Mouse (Mus musculus) hindbrain, embryonic 14.5 days (tissue): ENCODE measurements around the gene Skor1. TPM values are rescaled to one million over a fixed set of nuclear protein-coding genes. Genes with fewer than 3 reads are reported as not detected.

Experiments used
- ATAC-seq: fragments of 200-750 bp; cut with Nextera tagmentation; 2 replicates; pipeline ENCODE4 v1.8.0; 2017; ENCODE audit warnings: moderate number of reproducible peaks, mild to moderate bottlenecking, moderate TSS enrichment, moderate library complexity; ENCODE audit not compliant: low FRiP score
- DNase-seq: peaks from one replicate; pipeline ENCODE4 v3.0.0-alpha.2; 2015; ENCODE audit warnings: low spot score
- H3K27ac ChIP-seq: fragments of 300-500 bp; sonication (generic); 2 replicates; pipeline ENCODE4 v1.5.1; 2014; ENCODE audit warnings: mild to moderate bottlenecking, moderate library complexity
- H3K27me3 ChIP-seq: fragments of 300-500 bp; sonication (generic); 2 replicates; pipeline ENCODE4 v1.6.1; 2014; ENCODE audit warnings: mild to moderate bottlenecking, low read length, mixed read lengths; ENCODE audit not compliant: control insufficient read depth, insufficient read depth
- H3K36me3 ChIP-seq: fragments of 300-500 bp; sonication (generic); replicated peaks from 2 replicates; pipeline ENCODE4 v1.6.1; 2014; ENCODE audit not compliant: control insufficient read depth, insufficient read depth
- H3K4me1 ChIP-seq: fragments of 300-500 bp; sonication (generic); replicated peaks from 2 replicates; pipeline ENCODE4 v1.6.1; 2014; ENCODE audit warnings: antibody characterized with exemption, low read length, mixed read lengths; ENCODE audit not compliant: control insufficient read depth, insufficient read depth
- H3K4me2 ChIP-seq: fragments of 300-500 bp; sonication (generic); replicated peaks from 2 replicates; pipeline ENCODE4 v1.6.1; 2014; ENCODE audit warnings: mild to moderate bottlenecking, moderate library complexity
- H3K4me3 ChIP-seq: fragments of 300-500 bp; sonication (generic); replicated peaks from 2 replicates; pipeline ENCODE4 v1.5.1; 2014; ENCODE audit warnings: mild to moderate bottlenecking, low read length
- H3K9ac ChIP-seq: fragments of 300-500 bp; sonication (generic); 2 replicates; pipeline ENCODE4 v1.6.1; 2014
- H3K9me3 ChIP-seq: fragments of 300-500 bp; sonication (generic); 2 replicates; pipeline ENCODE4 v1.6.1; 2016; ENCODE audit warnings: low read length; ENCODE audit not compliant: control insufficient read depth
- WGBS: fragments of 180-500 bp; shearing (Covaris S2); extraction: QIAGEN DNeasy Blood & Tissue Kit; methylation state at CpG from one replicate; pipeline ENCODE4 v1.1.7; 2014; 5-methylcytosine and 5-hydroxymethylcytosine counted together
- polyA plus RNA-seq: library from polyadenylated mRNA; unstranded; fragments of >200 nt; fragmentation: Nextera tagmentation; extraction: Ambion mirVana; gene quantifications from 2 replicates; pipeline ENCODE4 v1.2.1, GENCODE M21; 2014

Gene Skor1
- polyA plus RNA-seq, 1 experiment from 2014 or later: 21.5 TPM

- no peak for DNase-seq
- peak overlapping the region; percentile 87 for H3K27ac ChIP-seq
- H3K4me2 ChIP-seq: peak overlapping the region; percentile 60
- peaks cover 6% of the 10 kb centered on the region; the same call in 1 of the 2 replicates for H3K4me1 ChIP-seq
- H3K4me3 ChIP-seq: peak overlapping the region; percentile 47
- under 1% methylated on average over 76 of the region's 80 CpGs for WGBS
- peaks cover 96% of the 10 kb centered on the region for H3K27me3 ChIP-seq
- H3K9me3 ChIP-seq: no peaks in the 10 kb centered on the region
- peak overlapping the region; percentile 68 for H3K9ac ChIP-seq
- no peak for ATAC-seq
- no peaks in the 10 kb centered on the region for H3K36me3 ChIP-seq
Measured at GRCm38 (mm10) chr9:63144502-63145248, 4.1 kb downstream of the Skor1 start.

GRCm38 (mm10) chr9:63143641-63144501 lies 4.9 kb downstream of the Skor1 start:
- peak overlapping the region; percentile 87 for H3K27ac ChIP-seq
- peak overlapping the region; percentile 68 for H3K9ac ChIP-seq
- peak overlapping the region; percentile 47 for H3K4me3 ChIP-seq
- under 1% methylated on average over 47 of the region's 47 CpGs for WGBS
- ATAC-seq: no peak
- H3K27me3 ChIP-seq: peaks cover 96% of the 10 kb centered on the region
- DNase-seq: peak; percentile 30
- H3K4me1 ChIP-seq: peaks cover 7% of the 10 kb centered on the region; the same call in 1 of the 2 replicates
- no peaks in the 10 kb centered on the region for H3K9me3 ChIP-seq
- H3K36me3 ChIP-seq: no peaks in the 10 kb centered on the region
- H3K4me2 ChIP-seq: peak overlapping the region; percentile 60

- H3K9ac ChIP-seq: peak overlapping the region; percentile 68
- peaks cover 98% of the 10 kb centered on the region for H3K27me3 ChIP-seq
- H3K9me3 ChIP-seq: no peaks in the 10 kb centered on the region
- ATAC-seq: no peak
- H3K36me3 ChIP-seq: no peaks in the 10 kb centered on the region
- peak overlapping the region; percentile 60 for H3K4me2 ChIP-seq
- peaks cover 12% of the 10 kb centered on the region for H3K4me1 ChIP-seq
- no peak for DNase-seq
- under 1% methylated on average over 25 of the region's 25 CpGs for WGBS
- peak overlapping the region; percentile 47 for H3K4me3 ChIP-seq
- peak overlapping the region; percentile 87 for H3K27ac ChIP-seq
Measured at GRCm38 (mm10) chr9:63143227-63143626, 5.5 kb downstream of the Skor1 start.

- H3K4me2 ChIP-seq: peak overlapping the region; percentile 60
- H3K27ac ChIP-seq: peak overlapping the region; percentile 87
- 1% methylated on average over 42 of the region's 42 CpGs for WGBS
- H3K4me3 ChIP-seq: peak overlapping the region; percentile 47
- no peaks in the 10 kb centered on the region for H3K36me3 ChIP-seq
- H3K27me3 ChIP-seq: peaks cover 98% of the 10 kb centered on the region
- peaks cover 12% of the 10 kb centered on the region for H3K4me1 ChIP-seq
- peak overlapping the region; percentile 68 for H3K9ac ChIP-seq
- DNase-seq (no peak), ATAC-seq (no peak)
- H3K9me3 ChIP-seq: no peaks in the 10 kb centered on the region
Measured at GRCm38 (mm10) chr9:63142335-63143036, 6.3 kb downstream of the Skor1 start.

- Histone ChIP-seq H3K9me3 (no peaks in the 10 kb centered on the region), H3K27ac (peak overlapping the region; percentile 87), H3K4me1 (peaks cover 12% of the 10 kb centered on the region), H3K27me3 (peaks cover 99% of the 10 kb centered on the region), H3K4me2 (peak overlapping the region; percentile 60), H3K9ac (peak overlapping the region; percentile 68), H3K4me3 (peak overlapping the region; percentile 47), H3K36me3 (no peaks in the 10 kb centered on the region)
- 2% methylated on average over 24 of the region's 24 CpGs for WGBS
- DNase-seq (no peak), ATAC-seq (no peak)
Measured at GRCm38 (mm10) chr9:63141641-63142334, 7.0 kb downstream of the Skor1 start.

GRCm38 (mm10) chr9:63140211-63140610 lies 8.6 kb downstream of the Skor1 start:
- ATAC-seq (no peak), DNase-seq (no peak)
- under 1% methylated on average over 9 of the region's 9 CpGs for WGBS
- Histone ChIP-seq H3K36me3 (no peaks in the 10 kb centered on the region), H3K27me3 (peaks cover 95% of the 10 kb centered on the region), H3K9ac (0 out of 2 replicates have a peak overlapping the region, but pooled peaks have one; percentile 9), H3K4me3 (peak overlapping the region; percentile 1; the same call in 1 of the 2 replicates), H3K9me3 (no peaks in the 10 kb centered on the region), H3K4me2 (peak overlapping the region; percentile 60), H3K4me1 (peaks cover 18% of the 10 kb centered on the region), H3K27ac (peak overlapping the region; percentile 20; the same call in 1 of the 2 replicates)

GRCm38 (mm10) chr9:63139661-63140060 lies 9.1 kb downstream of the Skor1 start:
- DNase-seq (peak; percentile 33), ATAC-seq (no peak)
- peaks cover 24% of the 10 kb centered on the region for H3K4me1 ChIP-seq
- peak overlapping the region; percentile 20 for H3K27ac ChIP-seq
- peak overlapping the region; percentile 60 for H3K4me2 ChIP-seq
- 0 out of 2 replicates have a peak overlapping the region, but pooled peaks have one; percentile 9 for H3K9ac ChIP-seq
- H3K4me3 ChIP-seq: peak overlapping the region; percentile 1; the same call in 1 of the 2 replicates
- peaks cover 95% of the 10 kb centered on the region for H3K27me3 ChIP-seq
- H3K9me3 ChIP-seq: no peaks in the 10 kb centered on the region
- WGBS: 3% methylated on average over 17 of the region's 17 CpGs
- no peaks in the 10 kb centered on the region for H3K36me3 ChIP-seq

- ATAC-seq (no peak), DNase-seq (peak; percentile 38)
- Histone ChIP-seq H3K4me1 (peaks cover 34% of the 10 kb centered on the region), H3K4me3 (peak overlapping the region; percentile 20), H3K36me3 (no peaks in the 10 kb centered on the region), H3K9me3 (no peaks in the 10 kb centered on the region), H3K9ac (peak overlapping the region; percentile 24; the same call in 1 of the 2 replicates), H3K27me3 (peaks cover 94% of the 10 kb centered on the region), H3K27ac (peak overlapping the region; percentile 20; the same call in 1 of the 2 replicates), H3K4me2 (peak overlapping the region; percentile 60)
- WGBS: under 1% methylated on average over 31 of the region's 31 CpGs
Measured at GRCm38 (mm10) chr9:63138481-63138967, 10.2 kb downstream of the Skor1 start.
